Mouse (Mus musculus): ENCODE data around the gene Fibp. TPM values are rescaled to one million over a fixed set of nuclear protein-coding genes. Genes with fewer than 3 reads are reported as not detected.

Gene Fibp
- total RNA-seq, 2 experiments from 2014 or later, result 40.7 to 96.5 TPM

DNA sequence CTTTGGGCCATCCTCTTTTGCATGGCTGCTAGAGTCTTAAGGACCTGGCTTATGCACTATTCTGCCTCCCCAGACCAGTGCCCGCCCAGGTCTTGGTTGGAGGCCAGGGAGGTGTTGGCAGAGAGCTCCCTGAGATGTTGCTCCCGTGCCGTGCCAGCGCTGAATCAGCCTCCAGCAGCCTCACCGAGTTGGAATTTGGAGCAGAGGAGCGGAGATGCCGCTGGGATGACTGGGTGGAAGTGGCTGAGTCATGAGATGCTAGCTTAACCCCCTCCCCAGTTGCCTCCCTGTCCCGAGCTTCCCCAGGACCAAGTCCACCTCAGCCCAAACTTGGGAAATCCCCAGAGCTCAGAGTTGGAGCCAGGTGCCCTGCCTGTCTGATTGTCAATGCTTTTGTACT lies 30.6 kb upstream of the Fibp start:
- ATAC-seq (replicated peaks; ENCODE audit: low FRiP score, low TSS enrichment, poor library complexity, severe bottlenecking), result no peak

DNA sequence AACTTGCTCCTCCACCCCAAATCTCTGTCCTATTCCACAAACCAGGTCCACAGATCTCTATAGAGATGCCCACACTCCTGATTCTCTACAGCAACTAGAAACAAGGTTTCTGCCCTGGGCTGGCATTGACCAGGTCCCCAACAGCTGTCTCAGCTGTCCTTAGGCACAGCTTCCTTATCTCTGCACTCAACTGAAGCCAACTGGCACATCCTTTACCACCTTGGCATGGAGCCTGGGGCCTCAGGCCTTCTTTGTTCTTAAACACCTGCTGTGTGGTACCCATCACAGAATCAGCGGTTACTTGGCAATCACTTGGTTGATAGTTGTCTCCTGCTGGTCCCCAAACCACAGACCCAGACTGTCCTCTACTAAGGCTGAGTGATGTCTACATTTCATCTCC lies 30.0 kb upstream of the Fibp start:
- peak; percentile 21; the same call in 1 of the 2 replicates for ATAC-seq (replicated peaks; ENCODE audit: low FRiP score, low TSS enrichment, poor library complexity, severe bottlenecking)

DNA sequence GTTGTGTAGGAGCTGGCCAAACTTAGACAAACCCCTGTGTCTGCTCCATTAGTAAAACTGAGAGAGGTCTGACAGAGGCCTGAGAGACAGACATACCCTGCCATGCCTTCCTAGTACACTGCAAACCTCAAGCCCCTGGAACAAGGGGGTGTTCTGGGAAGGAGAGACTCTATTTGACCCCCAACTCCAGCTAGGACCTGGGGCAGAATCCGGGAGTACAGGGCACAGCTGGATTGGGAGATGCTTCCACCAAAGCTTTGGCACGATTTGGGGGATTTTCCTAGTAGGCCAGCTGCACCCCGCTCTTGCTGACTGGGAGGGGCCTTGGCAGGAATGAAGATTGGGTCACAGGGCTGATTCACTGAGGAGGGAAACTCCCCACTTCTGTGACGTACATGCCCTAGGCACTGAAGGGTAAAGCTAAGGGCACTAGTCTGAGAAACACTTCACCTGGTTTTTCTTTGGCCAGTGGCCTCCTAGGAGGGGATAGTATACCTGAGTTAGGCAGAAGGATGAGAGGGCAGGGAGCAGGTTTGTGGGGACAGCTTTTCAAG lies 28.4 kb upstream of the Fibp start:
- no peak for ATAC-seq (replicated peaks; ENCODE audit: low FRiP score, low TSS enrichment, poor library complexity, severe bottlenecking)

DNA sequence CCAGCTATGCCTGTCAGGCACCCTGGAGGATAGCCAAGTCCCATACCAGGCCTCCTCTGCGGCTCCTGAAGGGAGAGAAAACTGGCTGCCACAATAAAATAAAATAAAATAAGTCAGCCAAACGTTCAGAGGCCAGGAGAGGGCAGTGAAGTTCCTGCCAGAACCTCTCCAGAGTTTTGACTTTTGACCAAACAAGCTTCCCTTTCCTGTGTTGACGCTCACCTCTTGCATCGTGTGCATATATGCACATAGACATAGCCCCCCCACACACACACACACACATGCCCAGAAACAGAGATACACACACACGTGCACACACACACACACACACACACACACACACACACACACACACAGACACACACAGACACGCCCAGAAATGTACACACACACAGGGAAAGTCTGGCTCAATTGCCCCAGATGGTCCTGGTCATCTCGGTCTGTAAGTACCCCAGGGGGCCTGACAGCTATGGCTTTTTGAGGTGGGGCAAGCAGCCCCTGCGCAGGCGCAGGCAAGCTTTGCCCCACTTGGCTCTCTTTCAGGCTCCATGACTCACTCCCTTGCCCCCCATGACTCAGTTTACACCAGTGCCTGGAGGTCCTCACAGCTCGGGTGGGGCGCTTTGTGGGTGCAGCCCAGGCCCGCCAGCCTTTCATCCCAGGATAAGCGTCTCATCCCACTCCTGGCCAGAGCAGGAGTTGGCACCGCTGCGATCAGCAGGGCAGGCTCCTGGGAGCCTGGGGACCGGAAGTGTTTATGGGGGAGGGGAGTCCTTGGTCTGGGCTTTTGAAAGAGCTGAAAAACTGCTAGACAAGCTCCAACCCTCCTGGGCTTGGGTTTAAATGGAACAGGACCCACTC lies 27.2 kb upstream of the Fibp start:
- peak; percentile 24; the same call in 1 of the 2 replicates for ATAC-seq (replicated peaks; ENCODE audit: low FRiP score, low TSS enrichment, poor library complexity, severe bottlenecking)

DNA sequence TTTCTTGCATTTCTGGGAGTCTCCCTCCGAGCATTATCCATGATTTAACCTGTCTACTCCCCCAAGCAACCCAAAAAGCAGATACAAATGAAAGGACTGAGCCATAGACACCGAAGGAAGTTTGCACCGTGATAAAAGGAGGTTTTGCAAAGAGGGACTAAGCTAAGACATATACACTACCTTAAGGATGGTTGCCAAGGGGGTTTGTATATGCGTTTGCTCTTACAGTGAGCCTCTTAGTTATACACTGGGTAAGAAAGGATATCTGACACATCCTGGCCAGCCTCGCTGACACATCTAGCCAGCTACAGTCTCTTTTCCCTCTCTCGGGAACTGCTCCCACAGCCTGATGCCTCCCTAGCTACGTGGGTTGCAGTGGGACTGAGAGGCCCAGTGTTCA lies 26.5 kb upstream of the Fibp start:
- ATAC-seq (replicated peaks; ENCODE audit: low FRiP score, low TSS enrichment, poor library complexity, severe bottlenecking), result no peak

DNA sequence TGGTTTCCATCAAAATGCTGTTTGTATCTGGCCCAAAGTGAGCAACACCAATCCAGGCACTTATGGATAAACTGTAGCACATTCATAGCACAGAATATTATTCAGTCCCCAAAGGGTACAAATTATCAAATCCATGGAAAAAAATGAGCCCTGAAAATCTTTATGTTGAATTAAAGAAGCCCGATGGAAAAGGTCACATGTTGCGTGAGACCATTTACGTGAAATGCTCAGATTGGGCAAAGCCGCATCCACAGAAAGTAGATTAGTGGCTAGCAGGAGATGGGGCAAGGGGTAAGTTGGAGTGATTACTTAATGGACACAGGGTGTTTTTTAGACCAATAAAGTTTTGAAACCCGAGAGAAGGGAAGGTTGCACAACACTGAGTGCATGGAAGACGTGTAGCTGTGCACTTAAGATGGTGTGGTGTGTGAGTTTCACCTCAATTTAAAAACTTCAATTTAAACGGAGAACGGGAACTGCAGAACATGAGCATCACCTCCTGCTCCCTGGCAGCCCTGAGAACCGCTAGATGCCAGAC lies 16.0 kb upstream of the Fibp start:
- ATAC-seq (replicated peaks; ENCODE audit: low FRiP score, low TSS enrichment, poor library complexity, severe bottlenecking), result no peak

DNA sequence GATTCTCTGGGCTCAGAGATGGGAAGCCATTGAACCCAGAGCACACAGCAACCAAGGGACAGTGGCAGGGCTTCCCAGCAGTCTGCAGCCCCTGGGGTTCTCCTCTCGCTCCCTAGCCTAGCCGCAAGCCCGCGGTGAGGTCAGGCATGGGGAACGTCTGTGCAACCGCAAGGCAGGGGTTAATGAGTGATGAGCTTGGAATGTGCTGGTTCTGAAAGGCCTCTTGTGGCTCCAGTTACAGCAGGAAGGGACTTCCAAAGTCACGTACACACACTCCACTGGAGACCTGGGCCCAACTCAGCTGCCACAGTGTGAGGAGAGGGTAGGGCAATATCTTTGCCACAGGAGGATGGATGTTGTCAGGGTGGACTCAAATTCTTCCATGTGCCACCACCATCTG lies 15.5 kb upstream of the Fibp start:
- ATAC-seq (replicated peaks; ENCODE audit: low FRiP score, low TSS enrichment, poor library complexity, severe bottlenecking), result no peak

DNA sequence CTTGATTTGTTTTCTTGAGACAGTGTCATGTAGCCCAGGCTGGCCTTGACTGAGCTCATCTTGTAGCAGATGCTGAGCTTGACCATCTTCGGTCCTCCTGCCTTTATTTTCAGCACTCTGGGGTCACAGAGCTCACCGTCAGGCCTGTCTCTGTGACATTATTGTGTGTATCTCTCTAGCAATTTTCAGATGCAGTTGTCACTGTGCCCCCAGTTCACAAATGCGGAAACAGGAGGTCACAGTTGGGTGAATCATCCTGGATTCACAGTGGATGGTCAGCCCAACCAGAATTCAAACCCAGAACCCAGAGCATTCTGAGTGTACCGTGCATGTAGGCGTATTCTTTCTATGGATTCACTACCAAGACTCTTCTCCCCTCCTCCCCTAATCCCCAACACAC lies 14.7 kb upstream of the Fibp start:
- ATAC-seq (replicated peaks; ENCODE audit: low FRiP score, low TSS enrichment, poor library complexity, severe bottlenecking), result no peak

DNA sequence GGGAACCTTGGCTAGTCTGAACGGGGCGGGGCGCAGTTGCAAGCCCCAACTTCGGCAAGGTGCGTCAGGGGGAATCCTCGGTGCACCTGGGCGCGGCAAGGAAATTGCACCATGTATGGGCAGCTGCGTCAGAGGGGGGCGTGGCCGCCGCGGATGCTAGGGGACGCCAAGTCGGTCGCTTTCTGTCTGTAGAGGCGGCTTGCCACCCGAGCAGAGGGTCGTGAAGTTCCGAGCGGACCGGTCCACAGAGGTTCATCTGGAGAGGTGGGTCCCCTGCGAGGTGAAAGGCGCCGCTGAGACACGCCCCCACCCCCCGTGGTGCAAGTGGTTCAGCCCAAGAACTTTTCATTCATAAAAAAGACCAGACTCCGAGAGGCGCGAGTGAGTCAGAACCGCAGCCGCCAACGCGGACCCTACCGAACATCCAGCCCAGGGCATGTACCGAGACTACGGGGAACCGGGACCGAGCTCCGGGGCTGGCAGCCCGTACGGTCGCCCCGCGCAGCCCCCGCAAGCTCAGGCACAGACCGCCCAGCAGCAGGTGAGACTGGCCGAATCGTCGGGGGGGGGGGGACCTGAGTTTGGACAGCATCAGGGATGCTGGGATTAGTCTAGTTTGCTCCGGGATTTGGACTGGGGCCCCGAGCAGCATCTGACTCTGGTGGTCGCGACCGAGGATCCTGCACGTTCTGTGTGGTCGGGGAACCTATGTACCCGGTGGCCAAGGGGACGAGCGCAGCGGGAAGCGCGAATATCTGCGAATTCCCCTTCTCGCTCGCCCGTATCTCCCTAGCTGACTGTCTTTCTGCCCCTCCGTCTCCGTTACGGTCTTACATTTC lies 12.7 kb upstream of the Fibp start, which contains the start of gene Fosl1:
Gene Fosl1 (plus strand): TSS at position 33 of the 839 bp plus-strand sequence.
- ATAC-seq (replicated peaks; ENCODE audit: low FRiP score, low TSS enrichment, poor library complexity, severe bottlenecking), result peak; percentile 71

DNA sequence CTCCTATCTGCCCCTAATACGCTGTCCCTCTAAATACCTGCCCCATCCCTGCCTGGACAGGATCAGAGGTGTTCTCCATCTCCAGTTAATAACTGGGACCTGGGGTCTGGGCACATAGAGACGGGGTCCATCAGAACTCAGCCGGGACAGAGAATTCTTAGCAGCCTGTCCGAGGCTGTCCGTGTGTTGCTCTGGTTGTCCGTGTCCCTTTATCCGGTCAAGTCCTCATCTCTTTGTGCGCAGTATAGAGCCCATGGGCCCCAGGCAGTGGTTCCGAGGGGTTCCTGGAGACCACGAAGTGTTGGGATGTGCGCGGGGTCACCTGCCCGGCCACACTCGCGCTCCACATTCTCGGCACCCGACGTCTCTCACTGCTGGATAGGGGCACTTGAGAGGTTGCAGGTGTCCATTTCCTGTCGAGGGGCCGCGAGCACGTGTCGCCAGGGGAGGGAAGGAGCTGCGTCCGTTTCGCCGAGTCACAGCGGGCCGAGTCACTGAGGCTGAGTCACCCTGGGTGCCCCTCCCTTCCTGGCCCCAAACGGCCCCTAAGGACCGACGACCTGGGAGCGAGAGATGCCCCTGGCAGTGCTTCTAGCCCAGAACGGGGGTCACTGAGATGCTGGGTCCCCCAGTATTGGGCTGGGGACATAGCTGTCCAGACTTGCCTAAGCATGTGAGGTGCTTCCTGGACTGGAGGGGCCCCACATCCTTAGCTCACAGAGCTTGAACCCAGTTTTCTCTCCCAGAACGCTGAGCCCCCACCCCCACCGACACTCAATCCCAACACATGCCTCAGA lies 11.9 kb upstream of the Fibp start:
- ATAC-seq (replicated peaks; ENCODE audit: low FRiP score, low TSS enrichment, poor library complexity, severe bottlenecking), result peak; percentile 49

DNA sequence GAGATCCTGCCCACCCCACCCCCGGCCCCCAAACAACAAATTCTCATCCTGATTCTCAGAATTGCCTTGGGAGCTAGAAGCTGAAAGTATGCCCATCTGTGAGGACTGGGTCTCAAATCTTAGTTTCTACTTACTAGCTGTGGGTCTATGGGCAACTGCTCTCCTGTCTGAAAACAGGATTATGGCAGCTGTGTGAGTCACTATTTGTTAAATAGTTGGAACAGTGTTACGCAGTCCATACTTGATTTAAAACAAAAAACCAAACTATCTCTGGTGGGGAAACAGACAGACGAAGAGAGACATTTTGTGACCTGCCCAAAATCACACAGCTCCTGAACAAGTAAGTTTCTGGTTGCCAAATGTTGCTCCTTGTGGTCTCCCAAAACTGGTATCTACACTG lies 10.7 kb upstream of the Fibp start:
- no peak for ATAC-seq (replicated peaks; ENCODE audit: low FRiP score, low TSS enrichment, poor library complexity, severe bottlenecking)

DNA sequence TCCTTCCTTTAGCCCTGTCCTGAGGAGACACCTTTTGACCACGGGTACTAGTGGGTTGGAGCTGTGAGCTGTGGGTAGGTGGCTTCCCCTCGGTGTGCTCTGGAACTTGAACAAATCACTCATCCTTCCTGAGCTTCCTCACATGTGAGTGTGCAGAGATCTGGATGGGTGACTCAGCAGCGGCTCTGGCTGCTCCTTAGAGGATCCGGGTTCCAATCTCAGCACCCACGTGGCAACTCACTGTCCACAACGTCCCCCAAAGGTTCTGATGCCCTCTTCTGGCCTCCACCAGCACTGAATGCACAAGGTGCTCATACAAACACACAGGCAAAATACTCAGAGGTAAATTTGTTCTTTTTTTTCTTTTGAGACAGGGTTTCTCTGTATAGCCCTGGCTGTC lies 8.6 kb upstream of the Fibp start:
- ATAC-seq (replicated peaks; ENCODE audit: low FRiP score, low TSS enrichment, poor library complexity, severe bottlenecking), result no peak

DNA sequence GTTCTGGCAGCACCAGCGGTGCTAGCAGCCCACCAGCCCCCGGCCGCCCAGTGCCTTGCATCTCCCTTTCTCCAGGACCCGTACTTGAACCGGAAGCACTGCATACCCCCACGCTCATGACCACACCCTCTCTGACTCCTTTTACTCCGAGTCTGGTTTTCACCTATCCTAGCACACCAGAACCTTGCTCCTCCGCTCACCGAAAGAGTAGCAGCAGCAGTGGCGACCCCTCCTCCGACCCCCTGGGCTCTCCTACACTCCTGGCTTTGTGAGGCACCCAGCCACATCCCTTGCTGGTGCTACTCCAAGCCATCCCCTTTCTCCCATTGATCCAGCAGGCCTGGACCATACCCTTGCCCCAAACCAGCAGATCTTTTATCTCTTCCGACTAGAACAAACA lies 5.4 kb upstream of the Fibp start:
- ATAC-seq (replicated peaks; ENCODE audit: low FRiP score, low TSS enrichment, poor library complexity, severe bottlenecking), result no peak

DNA sequence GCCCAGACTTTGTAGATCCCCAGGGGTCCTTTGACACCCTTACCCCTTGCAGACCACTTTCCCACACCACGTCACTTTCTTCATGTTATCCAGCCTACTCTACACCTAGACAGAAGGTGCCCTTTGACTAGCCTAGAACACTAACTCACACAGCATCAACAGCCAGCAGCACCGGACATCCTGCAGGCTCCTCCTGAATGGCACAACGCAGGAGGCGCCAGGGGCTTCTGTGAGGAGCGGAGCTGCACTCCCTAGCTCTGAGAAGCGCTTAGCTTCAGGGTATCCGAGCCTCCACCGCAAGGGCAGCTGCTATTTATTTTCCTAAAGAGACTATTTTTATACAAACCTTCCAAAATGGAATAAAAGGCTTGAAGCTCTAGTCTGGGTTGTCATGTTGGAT lies 4.8 kb upstream of the Fibp start:
- no peak for ATAC-seq (replicated peaks; ENCODE audit: low FRiP score, low TSS enrichment, poor library complexity, severe bottlenecking)

DNA sequence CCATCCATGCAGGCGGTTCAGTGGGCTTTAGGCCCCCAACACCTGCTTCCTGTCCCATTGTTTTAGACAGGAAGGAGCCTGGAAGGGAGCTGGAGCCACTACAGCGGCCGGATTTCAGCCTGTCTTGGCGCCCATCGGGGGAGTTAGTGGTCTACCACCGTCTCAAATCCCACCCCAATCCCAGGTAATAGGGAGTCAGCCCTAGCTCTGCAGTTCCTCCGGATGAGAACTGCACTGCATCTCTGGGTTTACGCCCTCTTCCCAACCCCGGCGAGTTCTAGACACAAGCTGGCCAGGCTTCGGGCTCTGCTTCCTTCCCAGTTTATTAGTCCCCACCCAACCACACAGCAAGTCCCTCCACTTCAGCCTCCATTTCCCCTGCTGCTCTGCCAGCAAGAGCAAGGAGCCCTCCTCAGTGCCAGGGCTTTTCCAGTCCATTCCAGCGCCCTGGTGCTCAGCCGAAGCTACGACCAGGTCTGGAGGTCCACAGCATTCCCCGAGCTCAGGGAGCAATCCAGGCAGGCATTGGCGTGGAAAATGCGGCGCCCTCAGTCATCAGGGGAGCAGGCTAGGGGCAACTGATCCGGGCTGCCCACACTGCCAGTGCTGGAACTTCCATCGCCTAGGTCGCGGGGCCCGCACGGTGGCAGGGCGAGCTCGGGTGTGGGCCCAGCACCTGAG lies 4.0 kb upstream of the Fibp start:
- ATAC-seq (replicated peaks; ENCODE audit: low FRiP score, low TSS enrichment, poor library complexity, severe bottlenecking), result no peak

DNA sequence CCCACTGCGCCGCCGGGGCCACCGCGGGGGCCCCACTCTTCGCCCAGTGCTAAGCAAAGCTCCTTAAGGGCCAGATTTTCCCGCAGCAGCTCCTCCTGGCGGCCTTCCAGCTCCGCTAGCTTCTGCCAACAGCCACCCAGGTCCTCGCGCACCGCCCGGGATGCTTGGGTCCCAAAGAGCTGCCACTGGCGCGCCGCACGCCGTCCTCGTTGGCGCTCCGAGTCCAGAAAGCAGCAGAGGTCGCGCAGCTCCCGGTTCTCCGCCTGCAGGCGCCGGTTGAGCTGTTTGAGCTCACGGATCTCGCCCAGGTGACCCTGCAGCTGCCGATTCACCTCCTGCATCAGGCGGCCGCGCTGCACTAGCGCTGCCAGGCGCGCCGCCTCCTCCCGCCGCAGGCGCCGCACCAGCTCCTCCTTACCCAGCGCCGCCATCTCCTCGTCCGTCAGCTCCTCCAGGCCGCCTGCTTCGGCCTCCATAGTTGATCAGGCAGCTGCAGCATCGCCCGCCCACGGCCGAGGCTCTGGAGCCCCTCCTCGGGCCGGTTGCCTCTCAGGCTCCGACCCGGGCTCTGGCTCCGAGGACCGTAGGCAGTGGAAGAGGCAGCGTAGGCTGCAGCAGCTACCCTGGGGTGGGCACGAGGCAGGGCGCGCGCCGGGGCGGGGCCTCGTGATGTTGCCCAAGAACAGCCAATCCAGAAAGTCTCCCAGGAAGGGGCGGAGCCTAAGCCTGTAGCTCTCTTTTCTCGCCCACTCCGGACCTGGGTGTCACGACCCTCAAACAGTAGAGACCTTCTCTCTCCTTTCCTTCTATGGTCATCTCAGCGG lies 3.3 kb upstream of the Fibp start:
- peak; percentile 89 for ATAC-seq (replicated peaks; ENCODE audit: low FRiP score, low TSS enrichment, poor library complexity, severe bottlenecking)

DNA sequence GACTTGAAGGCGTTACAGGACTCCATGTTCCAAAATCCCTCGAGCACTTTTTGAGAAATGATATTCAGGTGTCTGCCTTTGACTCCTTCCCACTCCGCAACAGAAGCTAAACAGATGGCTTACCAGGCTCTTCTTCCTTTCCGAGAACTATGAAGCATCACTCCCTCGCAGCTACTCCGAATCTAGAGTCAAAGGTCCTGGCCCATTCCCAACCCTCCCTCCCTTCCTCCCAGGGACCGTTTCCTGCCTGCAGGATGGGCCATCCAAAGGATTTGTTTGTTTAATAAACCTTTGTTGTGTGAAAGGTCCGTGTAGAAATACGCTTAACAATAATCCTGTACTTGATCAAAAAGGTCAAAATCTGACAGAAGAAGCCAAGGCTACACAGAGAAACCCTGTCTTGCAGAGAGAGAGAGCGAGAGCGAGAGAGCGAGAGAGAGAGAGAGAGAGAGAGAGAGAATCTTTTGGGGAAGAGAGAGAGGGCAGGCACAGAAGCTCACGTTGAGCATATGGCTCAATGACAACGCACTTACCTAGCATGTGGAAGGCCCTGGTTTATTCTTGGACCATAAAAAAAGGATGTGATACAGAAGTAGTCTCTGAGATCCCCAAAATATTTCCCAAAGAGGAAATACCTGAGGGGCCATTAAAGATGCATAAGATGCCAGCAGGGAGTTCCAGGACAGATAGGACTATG lies 2.5 kb upstream of the Fibp start, which contains the start of gene Ccdc85b:
Gene Ccdc85b (minus strand): TSS at position 149 of the 697 bp plus-strand sequence.
- no peak for ATAC-seq (replicated peaks; ENCODE audit: low FRiP score, low TSS enrichment, poor library complexity, severe bottlenecking)

Measured in megakaryocyte-erythroid progenitor cell, adult 5-6 weeks (primary cell).